In the genomic region with DNA sequence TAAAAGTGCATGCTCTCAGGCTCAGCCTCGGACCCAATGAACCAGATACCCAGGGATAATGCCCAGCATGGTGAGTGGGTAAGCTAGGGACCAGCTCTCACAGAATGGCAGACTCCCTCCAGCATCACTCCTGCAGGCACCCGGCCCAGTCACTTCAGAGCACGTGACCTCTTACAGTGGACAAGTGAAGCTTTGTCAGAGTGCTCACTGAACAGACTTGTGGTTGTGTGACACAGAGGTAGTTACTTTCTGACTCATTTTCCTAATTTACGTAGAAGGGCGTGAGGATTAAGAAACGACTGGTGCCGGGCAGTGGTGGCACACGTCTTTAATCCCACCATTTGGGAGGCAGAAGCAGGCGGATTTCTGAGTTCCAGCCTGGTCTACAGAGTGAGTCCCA, we compare ENCODE assay signal across 18 mouse cellular contexts. TPM values are rescaled to one million over a fixed set of nuclear protein-coding genes. Genes with fewer than 3 reads are reported as not detected.
DNase-seq lines count a peak whose midpoint lies in the region; TF ChIP-seq lines count a peak whose summit lies in the region.
"Had no signal": no experiment of that assay in that cellular context is flagged by ENCODE, and none has a peak within 500 bp of the region (broad histone marks: within the 10 kb centered on the region; RNA-seq: fewer than 3 reads in every experiment).

No protein-coding gene starts in this region.

- H3ac ChIP-seq in C2C12 (ENCODE audit: control insufficient read depth, insufficient read length, low read depth), result no peak overlapping the region

- no peaks in the 10 kb centered on the region for H3K79me3 ChIP-seq in C2C12 (ENCODE audit: low read depth)

- peak overlapping the region; percentile 20 for H3K27ac ChIP-seq in bone marrow macrophage, adult 2 months (ENCODE audit: insufficient read depth, low read depth, low read length)
- H3K27ac ChIP-seq: embryonic facial prominence, embryonic 15.5 days; forebrain, embryonic 10.5 days; hindbrain, embryonic 12.5 days had no signal

- H3K36me3 ChIP-seq in C2C12 (ENCODE audit: control insufficient read depth, insufficient read depth), result no peaks in the 10 kb centered on the region
- H3K36me3 ChIP-seq: embryonic facial prominence, embryonic 15.5 days had no signal

- H3K4me3 ChIP-seq in C2C12 (ENCODE audit: insufficient read depth, poor library complexity, severe bottlenecking), result no peak overlapping the region
- H3K4me3 ChIP-seq in bone marrow macrophage, adult 2 months (ENCODE audit: insufficient read depth, low read length), result no peak overlapping the region
- H3K4me3 ChIP-seq: embryonic facial prominence, embryonic 15.5 days; erythroblast, embryonic 14.5 days; forebrain, embryonic 10.5 days; hindbrain, embryonic 12.5 days had no signal

- no peak for TF ChIP-seq POLR2A in bone marrow macrophage, adult 2 months (IDR thresholded peaks at IDR 0.05; ENCODE audit: borderline replicate concordance, low read depth, low read length)

- H3K27me3 ChIP-seq in C2C12 (ENCODE audit: control insufficient read depth, insufficient read depth, insufficient read length), result no peaks in the 10 kb centered on the region
- H3K27me3 ChIP-seq: embryonic facial prominence, embryonic 15.5 days; hindbrain, embryonic 12.5 days had no signal

- H3K79me2 ChIP-seq in C2C12 (ENCODE audit: control insufficient read depth, insufficient read depth), result no peaks in the 10 kb centered on the region

- H3K4me1 ChIP-seq in bone marrow macrophage, adult 2 months (ENCODE audit: control insufficient read depth, insufficient read depth, low read length), result peaks cover 23% of the 10 kb centered on the region
- H3K4me1 ChIP-seq: embryonic facial prominence, embryonic 15.5 days had no signal

- no peak for TF ChIP-seq CTCF in C2C12 (IDR thresholded peaks at IDR 0.05; ENCODE audit: control insufficient read depth, insufficient read depth, insufficient read length)
- TF ChIP-seq CTCF in bone marrow macrophage, adult 2 months (IDR thresholded peaks at IDR 0.05; ENCODE audit: low read depth, low read length), result no peak

- DNase-seq in lung, adult 18-20 months, result peak; percentile 15 to 39
- no peak for DNase-seq in lung, postnatal 10 days
- no peak for DNase-seq in right cerebral cortex, adult 2 months (ENCODE audit: low spot score in 2 of 2)
- DNase-seq in embryo, embryonic 9.5 days (ENCODE audit: extremely low spot score), result no peak
- no peak for DNase-seq in adrenal gland, postnatal 10 days
- DNase-seq: adrenal gland, adult 8-10 months; B cell, adult 2 months; cerebellum, adult 18-20 months; cerebellum, adult 9-11 months; gastrocnemius, postnatal 36 days; heart, postnatal 10 days; heart, postnatal 4 days had no signal

TF ChIP-seq in C2C12, 6 proteins besides CTCF, POLR2A, EP300 and RAD21:
- no peak for TF ChIP-seq MYOG (IDR thresholded peaks at IDR 0.05; ENCODE audit: control insufficient read depth, extremely low read depth, insufficient read length)
- peak; percentile 72 for TF ChIP-seq USF1 (IDR thresholded peaks at IDR 0.05; ENCODE audit: low read depth)
- TF ChIP-seq MAX (IDR thresholded peaks at IDR 0.05), result no peak
- no peak for TF ChIP-seq CEBPB (IDR thresholded peaks at IDR 0.05; ENCODE audit: low read depth)

RNA-seq across cellular contexts. Expression of a gene that starts 37.4 kb away (rescaled TPM):
- polyA plus RNA-seq in C2C12 (2012; fragmentation: generic; extraction: Trizol), result 11.2 TPM
- polyA plus RNA-seq in bone marrow macrophage, adult 2 months (2012; ENCODE audit: insufficient read depth, insufficient read length, missing spikeins), result not detected in 2 replicates
- 1 to 10 TPM; 3.6 to 6.8 TPM for total RNA-seq in adrenal gland, postnatal 10 days (2021)
- polyA plus RNA-seq: erythroblast, embryonic 14.5 days had no signal

Comparison
In these comparisons a context has a peak if more than half of its experiments do, and no peak if none do; other contexts are left out.
1. DNase-seq: peak in lung, adult 18-20 months (2 of 2); none in lung, postnatal 10 days (single experiment), right cerebral cortex, adult 2 months (0 of 2), embryo, embryonic 9.5 days (single experiment) and adrenal gland, postnatal 10 days (single experiment).
2. RNA of a gene that starts 37.4 kb away (polyA plus RNA-seq): 11.2 TPM in C2C12 (single experiment); not detected in bone marrow macrophage, adult 2 months; every median in the first group is over 10 times any median in the second.